Mouse (Mus musculus) kidney, embryonic 15.5 days (tissue): ENCODE measurements around the gene Gm28374. TPM values are rescaled to one million over a fixed set of nuclear protein-coding genes. Genes with fewer than 3 reads are reported as not detected.

Experiments used
- ATAC-seq: fragments of 200-750 bp; cut with Nextera tagmentation; replicated peaks from 2 replicates; pipeline ENCODE4 v1.8.0; 2017; ENCODE audit warnings: moderate TSS enrichment; ENCODE audit not compliant: low FRiP score
- H3K27ac ChIP-seq: fragments of 300-500 bp; sonication (generic); 2 replicates; pipeline ENCODE4 v1.5.1; 2015; ENCODE audit warnings: mild to moderate bottlenecking, inconsistent platforms
- H3K27me3 ChIP-seq: fragments of 300-500 bp; sonication (generic); 2 replicates; pipeline ENCODE4 v1.6.1; 2015; ENCODE audit warnings: inconsistent platforms
- H3K36me3 ChIP-seq: fragments of 300-500 bp; sonication (generic); 2 replicates; pipeline ENCODE4 v1.6.1; 2015; ENCODE audit warnings: inconsistent platforms
- H3K4me1 ChIP-seq: fragments of 300-500 bp; sonication (generic); 2 replicates; pipeline ENCODE4 v1.6.1; 2015; ENCODE audit warnings: inconsistent platforms
- H3K4me2 ChIP-seq: fragments of 300-500 bp; sonication (generic); 2 replicates; pipeline ENCODE4 v1.6.1; 2015; ENCODE audit warnings: moderate library complexity, mild to moderate bottlenecking, inconsistent platforms
- H3K4me3 ChIP-seq: fragments of 300-500 bp; sonication (generic); replicated peaks from 2 replicates; pipeline ENCODE4 v1.5.1; 2015; ENCODE audit warnings: mild to moderate bottlenecking, inconsistent platforms
- H3K9ac ChIP-seq: fragments of 300-500 bp; sonication (generic); 2 replicates; pipeline ENCODE4 v1.6.1; 2015; ENCODE audit warnings: mild to moderate bottlenecking, inconsistent platforms
- H3K9me3 ChIP-seq: fragments of 300-500 bp; sonication (generic); replicated peaks from 2 replicates; pipeline ENCODE4 v1.6.1; 2016; ENCODE audit warnings: inconsistent platforms
- WGBS: fragments of 180-500 bp; shearing (Covaris S2); methylation state at CpG from one replicate; pipeline ENCODE4 v1.1.7; 2015; ENCODE audit warnings: mixed read lengths; 5-methylcytosine and 5-hydroxymethylcytosine counted together
- microRNA-seq: library from miRNA; unstranded; fragments of <30 nt; microRNA quantifications from one replicate; pipeline ENCODE4, GENCODE M21; 2016
- polyA plus RNA-seq: library from polyadenylated mRNA; unstranded; fragments of >200 nt; fragmentation: Nextera tagmentation; extraction: Ambion mirVana; gene quantifications from 2 replicates; pipeline ENCODE4 v1.2.1, GENCODE M21; 2015

Gene Gm28374
- polyA plus RNA-seq, 1 experiment from 2014 or later = 1.6 TPM

- no peak for ATAC-seq
- Histone ChIP-seq H3K4me1 (no peaks in the 10 kb centered on the region), H3K9me3 (no peaks in the 10 kb centered on the region), H3K4me2 (no peak overlapping the region), H3K27me3 (no peaks in the 10 kb centered on the region), H3K36me3 (no peaks in the 10 kb centered on the region), H3K27ac (no peak overlapping the region), H3K4me3 (no peak overlapping the region), H3K9ac (no peak overlapping the region)
- 83% methylated on average over 6 of the region's 6 CpGs for WGBS
Measured at GRCm38 (mm10) chr19:6028991-6029390, 53.1 kb downstream of the Gm28374 start.

Small RNA genes within 50 kb of the gene (microRNA-seq; reads per million reads assigned to microRNA genes)
- 1.2 reads per million for gene Mir6988

Other genes with a start within 250 kb of the Gm28374 start
- 40.2 and 43.1 TPM in 2 replicates for gene Frmd8, start 207.0 kb downstream of the Gm28374 start, polyA plus RNA-seq
- 8.1 and 8.5 TPM in 2 replicates for gene Slc25a45, start 204.4 kb downstream of the Gm28374 start, polyA plus RNA-seq
- 4.2 and 4.7 TPM in 2 replicates for gene Tigd3, start 188.1 kb downstream of the Gm28374 start, polyA plus RNA-seq
- gene Dpf2, start 169.2 kb downstream of the Gm28374 start, polyA plus RNA-seq = 166 and 178 TPM in 2 replicates
- 13.4 and 15.5 TPM in 2 replicates for gene Cdc42ep2, start 157.4 kb downstream of the Gm28374 start, polyA plus RNA-seq
- gene Pola2, start 118.1 kb downstream of the Gm28374 start, polyA plus RNA-seq = 75.3 and 83.2 TPM in 2 replicates
- gene Slc22a20, start 96.1 kb downstream of the Gm28374 start, polyA plus RNA-seq = not detected in 2 replicates
- gene Capn1, start 66.4 kb downstream of the Gm28374 start, polyA plus RNA-seq = 8.4 and 11.1 TPM in 2 replicates
- 35.6 and 38.5 TPM in 2 replicates for gene Syvn1, start 35.7 kb downstream of the Gm28374 start, polyA plus RNA-seq
- 77.9 and 81.6 TPM in 2 replicates for gene Mrpl49, start 24.5 kb downstream of the Gm28374 start, polyA plus RNA-seq
- gene Fau, start 24.4 kb downstream of the Gm28374 start, polyA plus RNA-seq = 741 and 838 TPM in 2 replicates
- gene Znhit2, start 21.1 kb downstream of the Gm28374 start, polyA plus RNA-seq = 33.0 and 33.2 TPM in 2 replicates
- gene Tm7sf2, start 13.9 kb downstream of the Gm28374 start, polyA plus RNA-seq = 23.6 and 24.9 TPM in 2 replicates
- 70.3 and 78.5 TPM in 2 replicates for gene Vps51, start 5.0 kb downstream of the Gm28374 start, polyA plus RNA-seq
- not detected in 2 replicates for gene Tmem262, start 2.2 kb downstream of the Gm28374 start, polyA plus RNA-seq
- gene Zfpl1, start 2.7 kb upstream of the Gm28374 start, polyA plus RNA-seq = 73.7 and 79.5 TPM in 2 replicates
- 44.8 and 45.8 TPM in 2 replicates for gene Cdca5, start 2.7 kb upstream of the Gm28374 start, polyA plus RNA-seq
- 0.34 and 0.55 TPM in 2 replicates for gene AC131692.1, start 12.2 kb upstream of the Gm28374 start, polyA plus RNA-seq
- 0.51 and 0.54 TPM in 2 replicates for gene Naaladl1, start 23.5 kb upstream of the Gm28374 start, polyA plus RNA-seq
- 44.0 and 47.2 TPM in 2 replicates for gene Sac3d1, start 36.4 kb upstream of the Gm28374 start, polyA plus RNA-seq
- gene Snx15, start 46.0 kb upstream of the Gm28374 start, polyA plus RNA-seq = 32.3 and 34.2 TPM in 2 replicates
- 0.52 and 0.54 TPM in 2 replicates for gene Batf2, start 58.7 kb upstream of the Gm28374 start, polyA plus RNA-seq
- gene Arl2, start 59.3 kb upstream of the Gm28374 start, polyA plus RNA-seq = 103 and 113 TPM in 2 replicates
- gene Majin, start 102.1 kb upstream of the Gm28374 start, polyA plus RNA-seq = not detected in 2 replicates
- gene Gpha2, start 144.1 kb upstream of the Gm28374 start, polyA plus RNA-seq = 0.39 and 0.74 TPM in 2 replicates
- 22.9 and 27.6 TPM in 2 replicates for gene Ppp2r5b, start 153.6 kb upstream of the Gm28374 start, polyA plus RNA-seq
- 9.8 and 12.1 TPM in 2 replicates for gene Atg2a, start 159.4 kb upstream of the Gm28374 start, polyA plus RNA-seq
- 67.8 and 81.8 TPM in 2 replicates for gene Ehd1, start 194.5 kb upstream of the Gm28374 start, polyA plus RNA-seq
- 0.78 and 1.0 TPM in 2 replicates for gene Cdc42bpg, start 224.2 kb upstream of the Gm28374 start, polyA plus RNA-seq